Mouse (Mus musculus) megakaryocyte progenitor cell, adult 5-6 weeks (primary cell): ENCODE measurements around the gene Sars. TPM values are rescaled to one million over a fixed set of nuclear protein-coding genes. Genes with fewer than 3 reads are reported as not detected.

ENCODE experiments used
- ATAC-seq: replicated peaks from 2 replicates; pipeline ENCODE4 v1.8.0; 2016; ENCODE audit warnings: mild to moderate bottlenecking, moderate TSS enrichment, inconsistent platforms; ENCODE audit not compliant: poor library complexity
- total RNA-seq, 2 experiments: library from RNA; stranded (forward) in 1 of 2; stranded (reverse) in 1 of 2; fragments of 157-497, 149-512 nt in 1 of 2; fragments of 200-1000 nt in 1 of 2; gene quantifications; 2 replicates each; pipeline versions ENCODE4 v1.2.3 to v1.2.4; 2015 to 2017

Gene Sars
- total RNA-seq, 2 experiments from 2014 or later, result 26.5 to 249 TPM

DNA sequence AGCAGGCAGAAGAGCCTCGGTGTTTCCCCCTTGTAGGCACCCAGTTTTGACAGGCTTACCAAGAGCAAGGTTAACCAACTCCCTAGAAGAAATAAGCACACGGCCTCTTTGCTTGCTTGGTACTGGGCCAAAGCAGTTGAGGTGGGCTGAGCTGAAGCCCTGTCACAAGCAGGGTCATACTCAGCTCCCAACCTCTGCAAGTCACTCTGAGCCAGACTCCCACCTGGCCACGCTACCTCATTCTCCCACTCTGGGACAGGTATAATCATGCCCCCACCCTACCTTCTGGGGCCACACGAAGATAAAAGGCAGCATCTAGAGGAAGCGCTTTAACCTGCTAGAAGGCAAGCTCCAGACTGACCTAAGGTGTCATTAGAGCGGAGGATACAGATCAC lies 19.4 kb downstream of the Sars start:
- no peak for ATAC-seq

DNA sequence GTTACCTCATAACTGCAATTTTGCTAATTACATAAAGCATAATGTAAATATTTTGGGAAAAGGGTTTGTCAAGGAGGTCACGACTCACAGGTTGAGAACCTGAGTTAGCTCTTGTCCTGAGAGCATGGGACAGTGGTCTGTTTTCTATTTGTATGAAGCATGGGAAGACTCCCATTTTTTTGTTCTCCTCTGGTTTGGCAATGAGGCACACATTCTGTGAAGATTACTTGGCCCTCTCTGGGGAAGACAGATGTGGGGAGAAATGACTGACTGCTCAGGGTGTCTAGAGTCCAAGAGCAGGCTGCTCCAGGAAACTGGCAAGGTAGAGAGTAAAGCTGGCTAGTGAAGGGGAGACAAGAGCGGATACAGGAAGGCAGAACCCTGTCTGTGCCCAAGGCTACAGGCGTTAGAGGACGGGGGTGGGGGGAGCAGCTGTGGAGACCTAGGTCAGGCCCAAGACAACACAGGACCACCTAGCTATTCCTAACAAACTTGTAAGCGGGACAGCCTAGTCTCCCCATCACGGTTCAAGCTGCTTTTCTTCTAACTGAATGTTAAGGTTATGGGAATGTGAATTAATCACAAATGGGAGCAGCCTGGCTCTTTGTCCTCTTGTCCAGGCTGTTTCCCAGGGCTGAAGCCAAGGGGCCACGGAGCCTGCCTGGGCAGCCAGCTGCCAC lies 19.9 kb downstream of the Sars start:
- ATAC-seq, result no peak

DNA sequence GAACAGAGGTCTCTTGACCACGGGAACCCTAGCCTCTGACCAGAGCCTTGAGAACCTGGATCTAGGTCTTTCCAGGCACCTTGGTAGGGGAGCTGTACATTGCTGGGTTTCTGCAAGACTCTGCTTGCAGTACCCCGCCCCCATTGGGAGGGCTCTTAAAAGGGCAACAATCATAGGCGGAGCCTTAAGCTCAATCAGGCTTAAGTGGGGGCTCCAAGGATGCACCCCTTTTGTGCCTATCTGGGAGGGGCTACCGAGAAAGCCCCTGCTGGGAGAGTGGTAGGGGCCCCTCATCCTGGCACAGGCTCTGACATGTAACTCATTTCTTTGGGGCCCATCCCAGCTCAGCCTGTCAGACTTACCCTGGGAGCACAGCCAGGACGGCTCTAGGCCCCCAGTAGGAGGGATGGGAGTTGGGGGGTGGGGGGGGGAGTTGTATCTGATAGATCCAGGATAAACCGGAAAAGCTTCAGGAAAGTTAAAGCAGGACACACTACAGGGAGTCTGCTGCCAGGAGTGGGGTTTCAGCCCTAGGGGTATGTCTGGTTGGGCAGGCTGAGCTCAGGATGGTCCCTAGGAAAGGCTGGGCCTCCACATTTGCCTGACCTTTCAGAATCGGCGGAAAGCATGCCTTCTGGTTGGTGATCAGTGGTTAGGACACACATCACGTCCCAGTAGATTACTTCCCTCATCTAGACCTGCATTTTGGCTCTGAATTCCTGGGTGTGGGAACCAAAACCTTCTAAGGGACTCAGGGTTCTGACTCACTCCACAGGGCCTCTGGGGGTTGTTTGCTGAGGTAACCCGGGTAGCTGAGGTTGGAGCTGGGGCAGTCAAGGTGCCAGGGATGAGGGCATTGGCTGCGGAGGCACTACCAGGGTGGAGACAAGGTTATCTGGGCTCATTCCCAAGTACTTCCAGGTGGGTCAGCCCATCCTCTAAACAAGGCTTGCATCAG lies 20.9 kb downstream of the Sars start:
- peak; percentile 52 for ATAC-seq

DNA sequence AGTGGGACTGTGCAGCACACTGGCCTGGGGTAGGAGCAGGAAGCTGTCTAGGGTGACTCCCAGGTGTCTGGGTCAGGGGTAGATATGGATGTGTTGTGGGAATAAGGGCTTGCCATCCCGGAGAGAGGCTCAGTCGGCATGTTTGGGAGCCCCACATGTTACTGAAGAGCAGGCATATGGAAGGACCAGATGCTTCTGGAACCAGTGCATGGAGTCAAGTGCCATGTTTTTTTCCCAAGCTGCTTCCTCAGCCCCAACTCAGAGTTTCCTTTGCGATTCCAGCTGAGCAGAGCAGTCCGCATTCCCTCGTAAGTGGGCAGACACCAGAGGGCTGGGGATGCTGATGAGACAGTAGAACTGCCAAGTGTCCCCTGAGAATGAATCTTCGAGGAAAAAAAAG lies 22.0 kb downstream of the Sars start:
- ATAC-seq, result no peak

DNA sequence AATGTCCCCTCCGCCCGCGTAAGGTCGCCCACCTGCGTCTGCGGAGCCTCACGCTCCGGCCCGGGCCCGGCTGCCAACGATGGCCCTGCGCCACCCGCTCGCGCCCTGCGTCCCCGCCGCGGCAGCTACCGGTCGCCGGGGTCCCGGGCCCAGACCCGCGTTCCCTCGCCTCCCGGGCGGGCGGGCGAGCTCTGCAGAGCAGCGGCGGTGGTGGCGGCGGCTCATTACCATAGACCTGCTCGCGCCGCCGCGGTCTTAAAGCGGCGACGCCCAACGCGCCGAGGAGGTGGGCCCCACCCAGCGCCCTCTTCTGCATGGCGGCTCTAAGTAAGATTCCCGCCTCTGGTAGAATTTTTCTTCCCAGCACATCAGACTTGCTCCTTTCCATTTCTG lies 29.2 kb downstream of the Sars start:
- ATAC-seq, result peak; percentile 89

DNA sequence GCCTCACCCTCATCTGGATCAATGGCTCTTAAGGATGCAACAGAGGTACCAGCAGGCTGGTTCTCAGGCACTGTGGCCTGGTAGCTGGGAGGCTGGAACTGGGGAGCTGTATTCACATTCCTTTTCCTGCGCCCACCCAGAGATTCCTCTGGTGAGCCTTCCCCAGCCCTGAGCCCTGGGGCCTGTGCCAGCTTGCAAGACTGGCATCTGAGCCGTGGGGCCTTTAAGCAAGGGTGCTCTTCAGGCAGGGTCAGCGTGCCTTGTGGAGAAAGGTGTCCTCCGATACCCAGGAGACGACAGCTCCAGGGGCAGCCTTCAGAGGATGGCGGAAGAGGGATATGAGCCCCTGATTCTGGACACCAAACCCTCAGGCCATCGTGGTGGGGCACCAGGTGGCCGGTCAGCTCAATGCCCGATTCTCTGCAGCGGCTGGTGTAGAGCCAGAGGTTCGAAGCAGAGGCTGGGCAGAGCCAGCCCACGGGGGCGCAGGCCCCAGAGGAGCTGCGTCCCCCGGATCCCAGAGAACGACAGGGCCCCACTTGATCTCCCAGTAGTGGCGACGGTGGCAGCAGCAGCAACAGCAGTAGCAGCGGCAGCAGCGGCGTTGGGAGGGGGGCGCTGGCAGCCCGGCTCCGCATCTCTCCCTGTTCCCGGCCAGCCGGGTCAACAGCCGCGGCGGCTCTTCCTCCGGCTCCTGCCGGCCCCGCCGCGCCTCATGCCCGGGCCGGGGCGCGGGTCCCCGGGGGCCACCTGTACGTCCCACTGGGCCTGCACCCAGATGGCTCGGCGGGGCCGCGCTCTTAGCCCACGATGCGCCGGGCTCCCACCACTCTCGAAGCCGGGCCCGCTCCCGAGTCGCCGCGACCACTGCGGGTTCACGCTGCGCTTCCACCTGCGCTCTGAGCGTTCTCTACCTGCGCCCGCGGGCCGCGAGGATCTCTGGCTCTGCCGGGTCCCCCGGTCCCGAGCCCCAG lies 29.9 kb downstream of the Sars start, which contains the start of gene Celsr2:
Gene Celsr2 (minus strand): TSS at position 696 of the 974 bp plus-strand sequence.
- peak; percentile 12 for ATAC-seq

DNA sequence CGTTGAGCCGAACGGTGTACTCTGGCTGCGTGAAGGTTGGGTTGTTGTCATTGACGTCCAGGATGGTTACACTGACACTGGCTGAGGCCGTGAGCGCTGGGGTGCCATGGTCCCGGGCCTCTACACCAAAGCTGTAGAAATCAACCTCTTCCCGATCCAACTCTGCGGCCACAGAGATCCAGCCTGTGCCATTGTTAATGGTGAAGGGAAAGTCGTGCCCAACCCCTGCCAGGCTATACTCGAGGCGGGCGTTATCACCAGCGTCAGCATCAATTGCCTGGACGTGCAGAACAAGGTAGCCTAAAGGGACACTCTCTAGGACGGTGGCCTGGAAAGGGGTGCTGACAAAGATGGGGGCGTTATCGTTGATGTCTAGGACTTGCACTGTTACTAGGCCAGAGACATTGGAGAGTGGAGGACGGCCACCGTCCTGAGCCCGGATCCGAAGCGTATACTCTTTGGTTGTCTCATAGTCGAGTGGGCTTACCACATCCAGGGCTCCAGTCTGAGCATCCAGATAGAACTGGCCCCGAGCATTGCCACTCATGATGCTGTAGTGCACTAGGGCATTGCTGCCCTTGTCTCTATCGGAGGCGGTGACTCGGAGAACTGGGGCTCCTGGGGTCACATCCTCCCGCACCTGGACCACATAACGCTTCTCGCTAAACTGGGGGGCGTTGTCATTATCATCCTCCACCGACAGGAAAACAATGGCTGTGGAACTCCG lies 31.2 kb downstream of the Sars start:
- no peak for ATAC-seq

DNA sequence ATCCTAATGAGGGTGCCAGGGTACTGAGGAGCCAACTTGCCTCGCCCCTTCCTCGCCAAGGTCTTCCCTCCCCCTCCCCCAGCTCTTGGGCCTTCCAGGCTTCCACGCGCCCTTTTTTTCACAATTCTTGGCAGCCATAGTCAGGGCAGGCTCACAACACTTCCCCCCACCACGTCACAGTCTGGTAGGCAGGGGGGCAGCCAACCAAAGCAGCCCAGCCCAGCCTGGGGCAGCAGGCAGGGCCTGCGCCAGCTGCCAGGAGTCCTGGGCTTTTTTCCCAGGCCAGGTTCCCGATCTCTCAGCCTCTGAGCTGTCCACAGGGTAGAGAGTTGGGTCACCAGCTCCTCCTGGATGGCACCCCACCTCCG lies 33.3 kb downstream of the Sars start:
- no peak for ATAC-seq

DNA sequence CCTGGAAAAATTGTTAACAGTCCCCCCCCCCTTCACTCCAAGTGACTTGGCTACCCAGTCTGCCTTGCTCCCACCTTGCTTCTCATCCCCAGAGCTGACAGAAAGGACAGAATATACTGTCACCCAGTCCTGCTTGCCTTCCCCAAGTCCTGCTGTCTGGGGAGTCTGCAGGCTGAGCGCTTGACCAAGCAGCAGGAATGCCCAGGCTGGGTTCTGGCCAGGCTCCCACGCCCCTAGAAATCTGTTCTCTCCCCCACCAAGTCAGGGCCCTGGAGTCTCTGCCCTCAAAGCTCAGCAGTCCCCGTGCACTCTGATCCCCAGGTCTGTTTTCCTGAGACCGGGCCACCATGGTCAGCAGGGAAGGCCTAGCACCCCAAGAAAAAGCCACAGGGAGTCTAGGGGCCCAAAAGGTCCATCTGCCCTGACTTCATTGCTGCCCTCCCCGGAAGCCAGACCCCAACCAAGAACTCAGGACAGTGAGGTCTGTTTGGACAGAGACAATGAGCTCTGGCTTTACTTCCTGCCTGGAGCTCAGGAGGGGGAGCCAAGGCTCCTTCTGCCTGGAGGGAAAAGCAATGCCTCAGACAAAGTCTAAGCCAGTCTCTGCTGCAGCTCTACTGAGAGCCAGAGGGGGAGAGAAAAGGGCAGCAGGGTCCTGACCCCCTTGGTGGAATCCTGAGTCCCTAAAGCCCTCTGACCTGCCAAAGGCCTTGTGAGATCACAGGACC lies 33.8 kb downstream of the Sars start:
- ATAC-seq, result no peak

DNA sequence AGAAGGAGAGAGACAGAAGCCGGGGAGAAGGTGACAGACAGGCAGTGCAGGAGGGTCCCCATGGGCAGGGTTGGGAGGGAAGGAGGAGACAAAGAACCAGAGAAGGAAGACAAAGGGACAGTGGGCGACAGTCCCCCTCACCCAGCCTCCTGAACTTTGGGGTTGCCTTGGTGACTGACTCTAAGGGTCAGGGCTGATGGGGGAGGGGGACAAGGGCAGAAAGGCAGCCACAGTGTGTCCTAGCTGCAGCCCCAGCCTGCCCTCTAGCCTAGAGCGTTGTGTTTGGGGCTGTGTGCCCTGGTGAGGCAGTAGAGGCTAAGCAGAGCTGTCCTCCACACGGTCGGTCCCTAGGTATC lies 34.7 kb downstream of the Sars start:
- ATAC-seq, result no peak

DNA sequence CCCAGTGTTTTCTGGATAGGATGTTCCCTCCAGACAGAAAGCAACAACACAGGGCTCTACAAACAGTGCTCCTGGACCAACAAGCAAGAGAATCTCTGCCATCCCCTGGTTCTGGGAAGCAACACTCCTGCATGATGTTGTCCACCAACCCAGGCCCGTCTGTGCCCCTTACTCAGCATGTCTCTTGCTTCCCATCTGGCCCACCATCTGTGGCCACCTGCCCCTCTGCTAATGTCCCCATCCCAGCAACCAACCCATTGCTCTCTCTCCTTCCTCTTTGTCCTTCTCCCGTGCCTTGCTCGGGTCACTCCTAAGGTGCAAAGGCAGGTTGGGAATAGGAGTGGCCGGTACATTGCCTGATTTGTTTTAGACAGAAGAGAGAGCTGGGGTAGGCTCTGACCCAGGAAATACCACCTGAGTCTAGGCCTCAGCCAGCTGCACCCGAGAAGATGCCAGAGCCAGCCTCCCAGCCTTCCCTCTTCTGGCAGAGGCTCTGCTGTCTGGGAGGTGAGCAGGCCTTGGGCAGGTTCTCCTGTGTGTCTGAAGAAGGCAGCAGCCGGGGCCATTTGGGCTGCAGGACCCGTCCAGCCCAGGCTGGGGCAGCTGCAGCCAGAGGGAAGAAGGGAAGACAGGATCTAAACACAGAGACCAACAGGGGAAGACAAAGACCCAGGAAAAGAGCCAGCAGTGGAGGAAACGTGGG lies 35.2 kb downstream of the Sars start:
- no peak for ATAC-seq

DNA sequence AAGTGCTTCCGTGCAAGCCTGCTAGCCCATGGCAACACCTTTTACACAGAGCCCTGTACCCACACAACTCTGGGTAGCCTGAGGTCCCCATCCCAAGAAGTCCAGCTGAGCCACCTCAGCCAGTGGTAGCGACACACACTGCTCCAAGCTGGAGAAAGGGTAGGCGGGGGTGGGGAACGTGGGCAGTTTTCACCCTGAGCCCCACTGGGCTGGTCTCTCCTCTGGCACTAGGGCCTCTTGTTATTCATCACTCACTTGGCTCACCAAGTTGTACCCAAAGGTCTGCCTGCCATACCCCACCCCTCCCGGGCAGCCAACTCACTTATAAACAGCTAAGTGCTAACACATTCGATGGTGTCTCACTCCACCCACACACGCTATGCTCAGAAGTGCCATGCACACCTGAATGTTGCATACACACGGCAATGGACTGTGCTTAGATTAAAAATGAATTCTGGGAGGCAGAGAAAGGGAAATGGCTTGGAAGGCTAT lies 36.4 kb downstream of the Sars start:
- no peak for ATAC-seq

DNA sequence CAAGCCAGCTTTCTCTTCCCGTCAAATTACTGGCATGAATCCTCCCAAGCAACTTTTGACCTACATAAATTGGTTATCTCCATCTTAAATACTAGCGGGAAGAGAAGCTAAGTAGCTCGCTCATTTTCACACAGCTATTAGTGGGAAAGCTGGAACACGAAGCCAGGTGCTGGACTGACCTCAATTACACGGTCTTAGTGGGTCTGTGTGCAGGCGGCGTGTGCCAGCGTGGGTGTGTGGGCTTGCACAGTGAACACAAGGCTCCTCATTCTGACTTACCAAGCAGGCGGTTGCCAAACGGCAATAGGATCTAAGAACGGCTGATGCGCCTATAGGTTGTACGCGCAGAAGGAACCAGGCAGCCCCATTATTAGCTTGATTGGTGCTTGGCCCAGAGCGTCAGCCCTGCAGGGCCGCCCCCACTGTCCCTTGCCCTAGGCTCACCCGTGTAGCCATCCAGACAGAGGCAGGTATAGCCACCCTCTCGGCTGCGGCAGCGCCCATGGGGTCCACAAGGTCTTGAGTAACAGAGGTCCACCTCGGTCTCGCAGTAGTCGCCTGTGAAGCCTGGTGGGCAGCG lies 38.6 kb downstream of the Sars start:
- ATAC-seq, result no peak

DNA sequence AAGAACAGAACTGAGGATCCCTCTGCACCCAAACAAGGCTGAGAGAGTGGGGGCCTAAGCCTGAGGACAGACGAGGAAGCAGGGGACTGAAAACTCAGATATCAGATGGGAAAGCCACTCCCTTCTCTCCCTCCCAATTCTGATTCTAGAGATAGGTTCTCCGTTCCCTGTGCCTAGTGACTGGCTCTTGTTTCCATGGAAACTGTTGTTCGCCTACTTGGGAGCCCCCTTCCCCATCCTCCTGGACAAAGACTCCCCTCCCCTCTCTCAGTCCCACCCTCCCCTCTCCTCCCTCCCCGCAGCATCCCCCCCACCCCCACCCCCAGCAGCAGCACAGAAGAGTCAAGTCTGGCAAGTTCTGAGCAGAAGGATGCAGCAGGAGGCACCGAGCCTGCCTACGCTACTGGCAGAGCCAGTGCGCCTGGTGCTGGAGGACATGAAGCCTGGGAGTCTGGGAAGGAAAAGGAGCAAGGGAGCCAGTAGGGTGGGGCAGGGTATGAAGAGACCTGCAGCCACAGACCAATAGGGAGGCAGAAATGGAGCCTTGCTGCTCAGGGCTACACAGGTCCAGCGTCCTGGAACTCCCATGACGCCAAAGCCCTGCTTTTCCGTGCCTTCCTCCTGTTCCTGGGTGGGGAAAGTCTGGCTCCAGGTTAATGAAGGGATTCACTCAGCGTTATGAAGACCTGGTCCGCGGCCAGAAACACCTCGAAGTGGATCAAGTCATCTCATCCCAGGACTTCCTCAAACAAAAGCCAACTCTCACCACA lies 39.3 kb downstream of the Sars start:
- ATAC-seq, result no peak

DNA sequence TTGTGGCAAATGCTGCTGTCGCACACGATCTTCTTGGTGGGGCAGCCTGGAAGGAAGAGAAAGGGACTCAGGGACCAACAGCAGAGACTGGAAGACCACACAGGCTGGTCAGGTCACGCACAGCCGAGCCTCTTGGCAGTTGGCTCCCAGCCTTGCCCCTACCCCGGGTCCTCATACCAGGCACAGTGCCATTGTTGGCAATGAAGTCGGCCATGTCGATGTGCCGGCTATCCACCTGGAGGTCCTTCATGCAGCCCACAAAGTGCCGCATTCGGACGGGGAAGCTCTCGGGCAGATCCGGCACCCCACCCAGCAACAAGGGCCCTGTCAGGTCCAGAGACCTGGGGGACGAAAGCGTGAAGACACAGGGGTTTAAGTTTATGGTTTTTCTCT lies 42.5 kb downstream of the Sars start:
- ATAC-seq, result no peak

DNA sequence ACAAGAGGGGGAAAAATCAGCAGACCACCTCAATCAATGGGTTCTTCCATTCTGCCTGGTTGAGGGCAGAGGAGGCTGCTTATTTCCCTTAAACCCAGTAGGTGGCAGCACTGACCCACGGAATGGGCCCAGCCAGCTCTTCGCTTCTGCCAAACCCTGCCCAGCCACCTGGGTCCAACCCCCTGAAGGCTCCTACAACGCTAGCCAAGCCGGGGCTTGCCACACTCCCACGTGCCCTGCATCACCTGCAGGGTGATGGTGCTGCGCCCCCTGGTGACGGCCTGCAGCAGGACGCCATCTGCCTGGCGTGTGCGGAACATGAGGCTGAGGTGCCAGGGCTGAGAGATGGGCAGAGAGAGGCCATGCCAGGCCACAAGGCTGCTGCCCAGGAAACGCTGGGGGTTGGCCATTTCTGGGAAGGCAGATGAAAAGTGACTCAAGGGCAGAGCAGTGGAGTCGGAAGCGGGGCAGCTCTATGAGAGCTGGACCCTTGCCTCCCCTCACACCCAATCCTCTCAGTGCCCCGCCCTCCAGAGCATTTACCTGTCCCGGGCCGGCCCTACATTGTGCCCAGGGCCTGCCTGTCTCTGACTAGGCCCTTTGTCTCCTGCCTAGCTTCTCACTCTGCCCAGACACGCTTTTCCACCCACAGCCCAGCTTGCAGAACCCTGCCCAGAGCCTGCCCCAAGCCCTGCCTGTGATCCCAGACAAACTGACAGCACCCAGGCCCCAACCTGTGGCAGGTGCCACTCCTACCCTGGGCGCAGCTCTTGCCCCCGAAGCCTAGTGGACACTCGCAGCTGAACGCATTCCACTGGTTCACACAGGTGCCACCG lies 43.1 kb downstream of the Sars start:
- ATAC-seq, result peak; percentile 99

DNA sequence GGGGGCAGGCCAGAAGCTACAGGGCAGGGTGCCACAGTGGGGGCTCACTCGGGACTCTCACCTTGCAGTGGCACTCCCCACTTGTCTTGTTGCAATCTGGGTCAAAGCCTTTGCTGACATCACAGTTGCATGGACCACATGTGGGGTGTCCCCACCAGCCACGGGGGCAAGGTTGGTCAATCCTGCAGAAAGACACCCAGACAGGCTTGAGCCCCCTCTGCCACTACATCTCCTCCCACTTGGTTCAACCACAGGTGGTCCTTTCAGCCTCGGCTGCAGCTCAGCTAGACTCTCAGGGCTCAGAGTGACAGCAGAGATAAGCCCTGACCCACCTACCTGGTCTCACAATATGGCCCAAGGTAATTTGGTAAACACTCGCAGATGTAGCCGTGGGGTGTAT lies 44.6 kb downstream of the Sars start:
- ATAC-seq, result no peak
